Mouse (Mus musculus) forebrain, embryonic 13.5 days (tissue): ENCODE data around the gene Grin2b. TPM values are rescaled to one million over a fixed set of nuclear protein-coding genes. Genes with fewer than 3 reads are reported as not detected.

Experiments used
- ATAC-seq: fragments of 200-750 bp; cut with Nextera tagmentation; 2 replicates; pipeline ENCODE4 v1.8.0; 2017
- H3K27ac ChIP-seq: fragments of 300-500 bp; sonication (generic); 2 replicates; pipeline ENCODE4 v1.5.1; 2015; ENCODE audit warnings: inconsistent platforms, mild to moderate bottlenecking, moderate library complexity
- H3K27me3 ChIP-seq: fragments of 300-500 bp; sonication (generic); 2 replicates; pipeline ENCODE4 v1.6.1; 2015; ENCODE audit warnings: mild to moderate bottlenecking, inconsistent platforms
- H3K36me3 ChIP-seq: fragments of 300-500 bp; sonication (generic); 2 replicates; pipeline ENCODE4 v1.6.1; 2015; ENCODE audit warnings: mild to moderate bottlenecking, inconsistent platforms; ENCODE audit not compliant: poor library complexity, severe bottlenecking
- H3K4me1 ChIP-seq: fragments of 300-500 bp; sonication (generic); 2 replicates; pipeline ENCODE4 v1.6.1; 2015; ENCODE audit warnings: inconsistent platforms
- H3K4me2 ChIP-seq: fragments of 300-500 bp; sonication (generic); 2 replicates; pipeline ENCODE4 v1.6.1; 2015; ENCODE audit warnings: inconsistent platforms, mild to moderate bottlenecking, moderate library complexity
- H3K4me3 ChIP-seq: fragments of 300-500 bp; sonication (generic); 2 replicates; pipeline ENCODE4 v1.5.1; 2015; ENCODE audit warnings: mild to moderate bottlenecking, inconsistent platforms
- H3K9ac ChIP-seq: fragments of 300-500 bp; sonication (generic); 2 replicates; pipeline ENCODE4 v1.6.1; 2015; ENCODE audit warnings: mild to moderate bottlenecking, inconsistent platforms
- H3K9me3 ChIP-seq: fragments of 300-500 bp; sonication (generic); replicated peaks from 2 replicates; pipeline ENCODE4 v1.6.1; 2016; ENCODE audit warnings: inconsistent platforms
- WGBS: fragments of 180-500 bp; shearing (Covaris S2); methylation state at CpG from one replicate; pipeline ENCODE4 v1.1.7; 2015; 5-methylcytosine and 5-hydroxymethylcytosine counted together
- polyA plus RNA-seq: library from polyadenylated mRNA; unstranded; fragments of >200 nt; fragmentation: Nextera tagmentation; extraction: Ambion mirVana; gene quantifications from 2 replicates; pipeline ENCODE4 v1.2.1, GENCODE M21; 2015

Grin2b gene
- polyA plus RNA-seq, 1 experiment from 2014 or later = 34.9 TPM

- Histone ChIP-seq H3K9me3 (0 out of 2 replicates have a peak, but pooled peaks cover 3% of the 10 kb centered on the region), H3K4me1 (peaks cover 3% of the 10 kb centered on the region; the same call in 1 of the 2 replicates), H3K27ac (no peak overlapping the region), H3K9ac (no peak overlapping the region), H3K4me3 (no peak overlapping the region), H3K36me3 (no peaks in the 10 kb centered on the region), H3K27me3 (no peaks in the 10 kb centered on the region), H3K4me2 (no peak overlapping the region)
- WGBS = 87% methylated on average over 11 of the region's 11 CpGs
- ATAC-seq = no peak
Measured at GRCm38 (mm10) chr6:135993378-135993777, 179.9 kb downstream of the Grin2b start.

DNA sequence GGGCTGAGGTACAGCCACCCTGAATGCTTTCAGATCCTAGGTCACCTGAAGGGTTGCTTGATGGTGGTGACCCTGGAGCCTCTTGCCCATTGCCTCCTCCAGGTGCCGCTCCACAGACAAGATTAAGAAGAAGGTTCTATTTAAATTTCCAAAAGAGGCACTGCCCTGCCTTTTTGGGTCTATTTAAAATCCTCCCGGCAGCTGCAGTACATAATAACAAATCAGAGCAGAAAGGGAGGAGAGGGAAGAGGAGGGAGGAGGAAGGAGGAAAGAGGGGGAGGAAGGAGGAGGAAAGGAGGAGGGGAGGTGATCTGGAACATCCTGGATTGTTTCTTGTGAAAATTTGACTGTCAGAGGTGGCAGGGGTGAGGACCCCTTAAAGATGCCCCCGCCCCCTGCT, 197.2 kb downstream of the Grin2b start:
- H3K4me2 ChIP-seq = no peak overlapping the region
- no peak overlapping the region for H3K4me3 ChIP-seq
- WGBS = 61% methylated on average over 3 of the region's 3 CpGs
- H3K27ac ChIP-seq = no peak overlapping the region
- no peaks in the 10 kb centered on the region for H3K27me3 ChIP-seq
- no peaks in the 10 kb centered on the region for H3K36me3 ChIP-seq
- no peak overlapping the region for H3K9ac ChIP-seq
- H3K9me3 ChIP-seq = no peaks in the 10 kb centered on the region
- H3K4me1 ChIP-seq = peaks cover 8% of the 10 kb centered on the region; the same call in 1 of the 2 replicates
- ATAC-seq = no peak

GRCm38 (mm10) chr6:135972481-135972880, 200.8 kb downstream of the Grin2b start:
- no peaks in the 10 kb centered on the region for H3K27me3 ChIP-seq
- no peaks in the 10 kb centered on the region for H3K9me3 ChIP-seq
- H3K27ac ChIP-seq = no peak overlapping the region
- H3K9ac ChIP-seq = no peak overlapping the region
- no peaks in the 10 kb centered on the region for H3K36me3 ChIP-seq
- no peak overlapping the region for H3K4me2 ChIP-seq
- WGBS = 66% methylated on average over 9 of the region's 9 CpGs
- no peak for ATAC-seq
- peaks cover 8% of the 10 kb centered on the region; the same call in 1 of the 2 replicates for H3K4me1 ChIP-seq
- no peak overlapping the region for H3K4me3 ChIP-seq

DNA sequence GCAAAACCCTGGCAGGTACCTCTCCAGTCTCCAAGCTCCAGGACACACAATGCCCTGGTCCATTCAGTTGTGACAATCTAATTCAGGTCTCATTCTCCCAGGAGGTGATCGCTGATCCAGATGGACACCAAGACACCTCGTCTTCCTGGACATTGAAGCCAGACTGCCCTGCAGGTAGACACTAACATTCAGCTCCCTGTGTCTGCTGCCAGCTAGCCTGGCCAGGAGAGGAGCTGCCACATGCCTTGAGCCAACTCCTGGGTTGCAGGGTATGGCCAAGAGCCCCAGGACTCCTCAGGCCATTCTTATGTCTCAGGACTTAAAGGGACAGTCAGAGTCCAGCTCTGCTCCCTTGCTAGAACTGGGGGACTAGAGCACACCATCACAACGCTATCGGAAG, 201.8 kb downstream of the Grin2b start:
- 91% methylated on average over 4 of the region's 4 CpGs for WGBS
- Histone ChIP-seq H3K27me3 (no peaks in the 10 kb centered on the region), H3K27ac (no peak overlapping the region), H3K4me2 (no peak overlapping the region), H3K36me3 (no peaks in the 10 kb centered on the region), H3K9me3 (no peaks in the 10 kb centered on the region), H3K4me1 (peaks cover 8% of the 10 kb centered on the region; the same call in 1 of the 2 replicates), H3K4me3 (no peak overlapping the region), H3K9ac (no peak overlapping the region)
- no peak for ATAC-seq

- 81% methylated on average over 3 of the region's 3 CpGs for WGBS
- H3K4me1 ChIP-seq = peaks cover 5% of the 10 kb centered on the region; the same call in 1 of the 2 replicates
- no peaks in the 10 kb centered on the region for H3K27me3 ChIP-seq
- H3K4me3 ChIP-seq = no peak overlapping the region
- no peak overlapping the region for H3K4me2 ChIP-seq
- no peaks in the 10 kb centered on the region for H3K36me3 ChIP-seq
- H3K9ac ChIP-seq = no peak overlapping the region
- H3K27ac ChIP-seq = no peak overlapping the region
- ATAC-seq = no peak
- H3K9me3 ChIP-seq = no peaks in the 10 kb centered on the region
Measured at GRCm38 (mm10) chr6:135970716-135971318, 202.5 kb downstream of the Grin2b start.

DNA sequence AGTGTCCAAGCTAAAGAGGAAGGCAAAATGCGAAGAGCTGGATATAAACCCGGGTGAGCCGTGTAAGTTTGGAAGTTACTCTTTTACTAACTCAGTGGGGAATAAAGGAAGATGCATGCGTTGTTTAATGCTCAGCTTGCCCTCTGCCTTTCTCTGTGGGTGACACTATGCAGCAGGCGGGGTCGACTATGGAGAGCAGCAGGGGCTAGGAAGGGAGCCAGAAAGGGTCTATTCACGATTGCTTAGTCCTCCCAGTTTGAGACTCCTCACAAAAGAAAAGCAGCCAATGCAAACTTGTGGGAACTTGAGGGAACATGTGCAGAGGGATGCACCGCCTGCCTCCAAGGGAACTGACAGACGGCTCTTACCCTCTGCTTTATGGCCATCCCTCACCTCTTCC, 211.5 kb downstream of the Grin2b start:
- Histone ChIP-seq H3K4me1 (peaks cover 7% of the 10 kb centered on the region; the same call in 1 of the 2 replicates), H3K27me3 (no peaks in the 10 kb centered on the region), H3K36me3 (no peaks in the 10 kb centered on the region), H3K9ac (no peak overlapping the region), H3K27ac (no peak overlapping the region), H3K4me2 (no peak overlapping the region), H3K4me3 (no peak overlapping the region), H3K9me3 (no peaks in the 10 kb centered on the region)
- 32% methylated on average over 9 of the region's 9 CpGs for whole genome bisulfite sequencing
- ATAC-seq = no peak

GRCm38 (mm10) chr6:135959629-135960028, 213.7 kb downstream of the Grin2b start:
- Histone ChIP-seq H3K27me3 (no peaks in the 10 kb centered on the region), H3K27ac (no peak overlapping the region), H3K4me3 (no peak overlapping the region), H3K36me3 (no peaks in the 10 kb centered on the region), H3K9ac (no peak overlapping the region), H3K4me1 (peaks cover 7% of the 10 kb centered on the region; the same call in 1 of the 2 replicates), H3K9me3 (no peaks in the 10 kb centered on the region), H3K4me2 (no peak overlapping the region)
- WGBS = 96% methylated on average over 10 of the region's 10 CpGs
- no peak for ATAC-seq

- WGBS = 94% methylated on average over 5 of the region's 5 CpGs
- H3K27ac ChIP-seq = no peak overlapping the region
- H3K4me1 ChIP-seq = no peaks in the 10 kb centered on the region
- no peaks in the 10 kb centered on the region for H3K36me3 ChIP-seq
- ATAC-seq = no peak
- H3K9ac ChIP-seq = no peak overlapping the region
- no peaks in the 10 kb centered on the region for H3K9me3 ChIP-seq
- H3K4me3 ChIP-seq = no peak overlapping the region
- H3K4me2 ChIP-seq = no peak overlapping the region
- H3K27me3 ChIP-seq = no peaks in the 10 kb centered on the region
Measured at GRCm38 (mm10) chr6:135951666-135952065, 221.6 kb downstream of the Grin2b start.

GRCm38 (mm10) chr6:135945511-135945910, 227.8 kb downstream of the Grin2b start:
- Histone ChIP-seq H3K4me3 (no peak overlapping the region), H3K9me3 (no peaks in the 10 kb centered on the region)
- WGBS = 90% methylated on average over 5 of the region's 5 CpGs

DNA sequence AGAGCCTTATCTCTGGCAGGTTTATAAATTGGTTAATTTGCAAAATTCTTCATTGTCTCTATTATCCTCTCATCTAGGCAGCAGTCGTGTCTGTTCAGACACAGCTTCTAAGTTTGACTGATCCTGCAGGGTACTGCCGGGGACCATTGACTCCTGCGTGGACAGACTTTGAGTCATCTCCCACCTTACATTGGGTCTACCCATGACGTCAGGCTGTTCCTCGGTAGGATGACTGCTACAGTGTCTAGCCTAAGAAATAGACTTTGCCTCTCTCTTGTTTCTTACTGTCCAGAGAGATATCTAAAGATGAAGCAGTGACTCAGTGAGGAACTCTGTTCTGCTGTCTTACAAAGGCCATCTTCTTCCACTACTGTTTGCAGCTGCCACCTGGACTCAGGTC, 229.0 kb downstream of the Grin2b start:
- Histone ChIP-seq H3K4me2 (no peak overlapping the region), H3K36me3 (no peaks in the 10 kb centered on the region), H3K9me3 (no peaks in the 10 kb centered on the region), H3K4me1 (no peaks in the 10 kb centered on the region), H3K27me3 (no peaks in the 10 kb centered on the region), H3K4me3 (no peak overlapping the region), H3K9ac (no peak overlapping the region), H3K27ac (no peak overlapping the region)
- ATAC-seq = no peak
- WGBS = 87% methylated on average over 5 of the region's 5 CpGs

More at GRCm38 (mm10) chr6:135945511-135945910, 227.8 kb downstream of the Grin2b start:
- Histone ChIP-seq H3K4me1 (no peaks in the 10 kb centered on the region), H3K36me3 (no peaks in the 10 kb centered on the region), H3K27ac (no peak overlapping the region), H3K4me2 (no peak overlapping the region), H3K27me3 (no peaks in the 10 kb centered on the region), H3K9ac (no peak overlapping the region)
- no peak for ATAC-seq

DNA sequence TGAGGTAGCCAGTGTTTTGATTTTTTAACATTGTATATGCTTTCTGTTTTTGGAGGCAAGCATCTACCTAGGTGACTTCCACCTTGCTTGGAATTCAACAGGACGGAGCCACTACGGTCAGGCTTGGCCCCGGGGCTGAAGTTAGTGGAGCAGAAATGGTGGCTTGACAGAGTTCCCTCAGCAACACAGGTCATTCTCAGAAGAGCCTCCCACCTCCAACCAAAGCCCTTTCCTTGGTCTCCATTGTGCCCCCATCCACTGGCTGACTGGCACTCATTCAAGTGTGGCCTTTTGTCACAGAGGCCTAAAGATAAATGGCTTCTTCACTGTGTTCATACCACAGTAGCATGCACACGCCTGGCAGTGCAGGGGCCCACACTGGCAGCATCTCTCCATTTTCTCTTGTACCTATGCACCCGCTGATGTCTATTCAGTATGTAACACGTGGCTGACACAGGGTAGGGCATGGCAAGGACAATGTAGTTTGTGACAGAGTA, 230.1 kb downstream of the Grin2b start:
- H3K4me2 ChIP-seq = no peak overlapping the region
- H3K9ac ChIP-seq = no peak overlapping the region
- no peak overlapping the region for H3K4me3 ChIP-seq
- no peaks in the 10 kb centered on the region for H3K9me3 ChIP-seq
- WGBS = 81% methylated on average over 6 of the region's 6 CpGs
- no peaks in the 10 kb centered on the region for H3K36me3 ChIP-seq
- no peak for ATAC-seq
- H3K4me1 ChIP-seq = no peaks in the 10 kb centered on the region
- no peak overlapping the region for H3K27ac ChIP-seq
- no peaks in the 10 kb centered on the region for H3K27me3 ChIP-seq

DNA sequence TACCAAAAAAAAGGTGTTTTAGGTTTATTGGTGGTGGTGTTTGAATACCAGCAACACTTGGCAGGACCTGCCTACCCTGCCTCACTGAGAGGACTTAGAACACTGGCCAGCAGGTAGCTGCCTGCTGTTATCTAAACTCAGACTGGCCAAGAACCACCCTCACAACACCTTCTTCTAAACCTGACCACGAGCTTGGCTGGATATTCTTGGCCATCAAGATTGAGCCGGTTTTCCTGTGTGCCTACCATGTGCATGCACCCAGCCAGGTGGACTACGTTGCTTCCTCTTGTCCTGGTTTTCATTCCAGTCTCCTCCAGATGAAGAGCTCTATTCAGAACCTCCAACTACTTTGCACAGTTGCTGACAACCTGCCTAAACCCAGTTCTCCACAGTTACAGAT, 240.4 kb downstream of the Grin2b start:
- H3K27me3 ChIP-seq = no peaks in the 10 kb centered on the region
- H3K4me1 ChIP-seq = no peaks in the 10 kb centered on the region
- no peak overlapping the region for H3K27ac ChIP-seq
- no peak for ATAC-seq
- 85% methylated on average over 3 of the region's 3 CpGs for WGBS
- H3K36me3 ChIP-seq = no peaks in the 10 kb centered on the region
- no peaks in the 10 kb centered on the region for H3K9me3 ChIP-seq
- no peak overlapping the region for H3K4me3 ChIP-seq
- no peak overlapping the region for H3K9ac ChIP-seq
- no peak overlapping the region for H3K4me2 ChIP-seq

GRCm38 (mm10) chr6:135932400-135932920, 240.9 kb downstream of the Grin2b start:
- WGBS = 38% methylated on average over 6 of the region's 6 CpGs
- no peaks in the 10 kb centered on the region for H3K27me3 ChIP-seq
- no peak for ATAC-seq

More at GRCm38 (mm10) chr6:135932400-135932920, 240.9 kb downstream of the Grin2b start:
- no peak overlapping the region for H3K4me3 ChIP-seq
- no peak overlapping the region for H3K27ac ChIP-seq
- no peak overlapping the region for H3K9ac ChIP-seq
- no peaks in the 10 kb centered on the region for H3K4me1 ChIP-seq
- no peaks in the 10 kb centered on the region for H3K36me3 ChIP-seq
- H3K9me3 ChIP-seq = no peaks in the 10 kb centered on the region
- no peak overlapping the region for H3K4me2 ChIP-seq
